Mouse (Mus musculus) limb, embryonic 12.5 days (tissue): Measurements from ENCODE around the gene Osbpl3. TPM values are rescaled to one million over a fixed set of nuclear protein-coding genes. Genes with fewer than 3 reads are reported as not detected.

Source experiments
- ATAC-seq: fragments of 200-750 bp; cut with Nextera tagmentation; 2 replicates; pipeline ENCODE4 v1.8.0; 2017; ENCODE audit warnings: low read depth, moderate TSS enrichment; ENCODE audit not compliant: insufficient number of reproducible peaks, insufficient read depth, low FRiP score, low TSS enrichment
- H3K27ac ChIP-seq: fragments of 300-500 bp; sonication (generic); 2 replicates; pipeline ENCODE4 v1.5.1; 2016; ENCODE audit warnings: mild to moderate bottlenecking, moderate library complexity
- H3K27me3 ChIP-seq: fragments of 300-500 bp; sonication (generic); 2 replicates; pipeline ENCODE4 v1.6.1; 2016; ENCODE audit warnings: mild to moderate bottlenecking, moderate library complexity
- H3K36me3 ChIP-seq: fragments of 300-500 bp; sonication (generic); 2 replicates; pipeline ENCODE4 v1.6.1; 2016; ENCODE audit warnings: mild to moderate bottlenecking, moderate library complexity
- H3K4me1 ChIP-seq: fragments of 300-500 bp; sonication (generic); replicated peaks from 2 replicates; pipeline ENCODE4 v1.6.1; 2016
- H3K4me2 ChIP-seq: fragments of 300-500 bp; sonication (generic); 2 replicates; pipeline ENCODE4 v1.6.1; 2016; ENCODE audit warnings: mild to moderate bottlenecking, moderate library complexity
- H3K4me3 ChIP-seq: fragments of 300-500 bp; sonication (generic); replicated peaks from 2 replicates; pipeline ENCODE4 v1.5.1; 2016; ENCODE audit warnings: mild to moderate bottlenecking
- H3K9ac ChIP-seq: fragments of 300-500 bp; sonication (generic); replicated peaks from 2 replicates; pipeline ENCODE4 v1.6.1; 2016; ENCODE audit warnings: mild to moderate bottlenecking, moderate library complexity
- H3K9me3 ChIP-seq: fragments of 300-500 bp; sonication (generic); 2 replicates; pipeline ENCODE4 v1.6.1; 2016; ENCODE audit warnings: mild to moderate bottlenecking, moderate library complexity
- WGBS: fragments of 180-500 bp; shearing (Covaris S2); methylation state at CpG from one replicate; pipeline ENCODE4 v1.1.7; 2016; 5-methylcytosine and 5-hydroxymethylcytosine counted together
- polyA plus RNA-seq: library from polyadenylated mRNA; unstranded; fragments of >200 nt; fragmentation: Nextera tagmentation; extraction: Ambion mirVana; gene quantifications from 2 replicates; pipeline ENCODE4 v1.2.1, GENCODE M21; 2016

Gene Osbpl3
- polyA plus RNA-seq, 1 experiment from 2014 or later: 18.5 TPM

GRCm38 (mm10) chr6:50466451-50466850 lies 10.4 kb upstream of the Osbpl3 start:
- Histone ChIP-seq H3K4me2 (no peak overlapping the region), H3K9ac (no peak overlapping the region), H3K4me1 (no peaks in the 10 kb centered on the region), H3K27me3 (no peaks in the 10 kb centered on the region), H3K4me3 (no peak overlapping the region), H3K36me3 (no peaks in the 10 kb centered on the region), H3K27ac (no peak overlapping the region), H3K9me3 (no peaks in the 10 kb centered on the region)
- WGBS: 63% methylated on average over 3 of the region's 3 CpGs
- no peak for ATAC-seq

- Histone ChIP-seq H3K36me3 (no peaks in the 10 kb centered on the region), H3K27ac (no peak overlapping the region), H3K9ac (no peak overlapping the region), H3K4me1 (no peaks in the 10 kb centered on the region), H3K9me3 (no peaks in the 10 kb centered on the region), H3K4me2 (no peak overlapping the region), H3K27me3 (no peaks in the 10 kb centered on the region; the same call in 1 of the 2 replicates), H3K4me3 (no peak overlapping the region)
- no peak for ATAC-seq
- WGBS: 83% methylated on average over 9 of the region's 9 CpGs
Measured at GRCm38 (mm10) chr6:50464690-50465485, 8.9 kb upstream of the Osbpl3 start.

GRCm38 (mm10) chr6:50462026-50462425 lies 6.0 kb upstream of the Osbpl3 start:
- H3K9me3 ChIP-seq: no peaks in the 10 kb centered on the region
- H3K4me3 ChIP-seq: no peak overlapping the region
- H3K27ac ChIP-seq: no peak overlapping the region
- ATAC-seq: no peak
- H3K27me3 ChIP-seq: no peaks in the 10 kb centered on the region; the same call in 1 of the 2 replicates
- H3K9ac ChIP-seq: no peak overlapping the region
- WGBS: 86% methylated on average over 4 of the region's 4 CpGs
- H3K4me2 ChIP-seq: no peak overlapping the region
- peaks cover 1% of the 10 kb centered on the region; the same call in 1 of the 2 replicates for H3K4me1 ChIP-seq
- no peaks in the 10 kb centered on the region for H3K36me3 ChIP-seq

GRCm38 (mm10) chr6:50461585-50461984 lies 5.6 kb upstream of the Osbpl3 start:
- H3K36me3 ChIP-seq: no peaks in the 10 kb centered on the region
- no peaks in the 10 kb centered on the region for H3K9me3 ChIP-seq
- WGBS: 91% methylated on average over 3 of the region's 3 CpGs
- H3K4me3 ChIP-seq: no peak overlapping the region
- no peak for ATAC-seq
- H3K27ac ChIP-seq: no peak overlapping the region
- H3K27me3 ChIP-seq: no peaks in the 10 kb centered on the region; the same call in 1 of the 2 replicates
- H3K9ac ChIP-seq: no peak overlapping the region
- H3K4me1 ChIP-seq: peaks cover 6% of the 10 kb centered on the region
- no peak overlapping the region for H3K4me2 ChIP-seq

- H3K9ac ChIP-seq: no peak overlapping the region
- ATAC-seq: no peak
- peaks cover 9% of the 10 kb centered on the region for H3K4me1 ChIP-seq
- no peak overlapping the region for H3K4me2 ChIP-seq
- H3K4me3 ChIP-seq: no peak overlapping the region
- no peaks in the 10 kb centered on the region; the same call in 1 of the 2 replicates for H3K27me3 ChIP-seq
- no peaks in the 10 kb centered on the region for H3K9me3 ChIP-seq
- no peaks in the 10 kb centered on the region for H3K36me3 ChIP-seq
- H3K27ac ChIP-seq: no peak overlapping the region
- 95% methylated on average over 5 of the region's 5 CpGs for WGBS
Measured at GRCm38 (mm10) chr6:50460646-50461045, 4.6 kb upstream of the Osbpl3 start.

- H3K27ac ChIP-seq: no peak overlapping the region
- no peaks in the 10 kb centered on the region for H3K9me3 ChIP-seq
- ATAC-seq: no peak
- no peaks in the 10 kb centered on the region for H3K36me3 ChIP-seq
- H3K4me2 ChIP-seq: no peak overlapping the region
- peaks cover 9% of the 10 kb centered on the region for H3K4me1 ChIP-seq
- H3K27me3 ChIP-seq: no peaks in the 10 kb centered on the region; the same call in 1 of the 2 replicates
- no peak overlapping the region for H3K4me3 ChIP-seq
- no peak overlapping the region for H3K9ac ChIP-seq
Measured at GRCm38 (mm10) chr6:50460246-50460645, 4.2 kb upstream of the Osbpl3 start.

GRCm38 (mm10) chr6:50459271-50459670 lies 3.3 kb upstream of the Osbpl3 start:
- Histone ChIP-seq H3K4me2 (no peak overlapping the region), H3K4me1 (peaks cover 18% of the 10 kb centered on the region), H3K4me3 (no peak overlapping the region), H3K9me3 (no peaks in the 10 kb centered on the region), H3K36me3 (no peaks in the 10 kb centered on the region), H3K9ac (no peak overlapping the region), H3K27ac (no peak overlapping the region), H3K27me3 (peaks cover 4% of the 10 kb centered on the region)
- 75% methylated on average over 5 of the region's 5 CpGs for WGBS
- no peak for ATAC-seq

GRCm38 (mm10) chr6:50457551-50458348 lies 1.7 kb upstream of the Osbpl3 start:
- ATAC-seq: no peak
- H3K4me1 ChIP-seq: peaks cover 32% of the 10 kb centered on the region
- H3K9me3 ChIP-seq: no peaks in the 10 kb centered on the region
- peaks cover 14% of the 10 kb centered on the region for H3K27me3 ChIP-seq
- H3K4me3 ChIP-seq: no peak overlapping the region
- H3K4me2 ChIP-seq: no peak overlapping the region
- H3K9ac ChIP-seq: no peak overlapping the region
- no peak overlapping the region for H3K27ac ChIP-seq
- 80% methylated on average over 12 of the region's 12 CpGs for WGBS
- H3K36me3 ChIP-seq: no peaks in the 10 kb centered on the region

- Histone ChIP-seq H3K27me3 (peaks cover 14% of the 10 kb centered on the region), H3K4me2 (peak overlapping the region; percentile 95), H3K9ac (no peak overlapping the region), H3K4me3 (peak overlapping the region; percentile 73), H3K36me3 (no peaks in the 10 kb centered on the region), H3K4me1 (peaks cover 40% of the 10 kb centered on the region), H3K9me3 (no peaks in the 10 kb centered on the region), H3K27ac (no peak overlapping the region)
- WGBS: 58% methylated on average over 14 of the region's 14 CpGs
- ATAC-seq: no peak
Measured at GRCm38 (mm10) chr6:50456706-50457105, 705 bp upstream of the Osbpl3 start.

GRCm38 (mm10) chr6:50455102-50455828 lies 736 bp downstream of the Osbpl3 start:
- peak; percentile 34 for ATAC-seq
- H3K9ac ChIP-seq: peak overlapping the region; percentile 66
- H3K4me2 ChIP-seq: peak overlapping the region; percentile 95

GRCm38 (mm10) chr6:50453651-50454050 lies 2.4 kb downstream of the Osbpl3 start:
- peaks cover 44% of the 10 kb centered on the region for H3K4me1 ChIP-seq
- no peak overlapping the region; the same call in 1 of the 2 replicates for H3K4me2 ChIP-seq
- H3K4me3 ChIP-seq: no peak overlapping the region
- ATAC-seq: no peak
- no peaks in the 10 kb centered on the region for H3K9me3 ChIP-seq
- peaks cover 14% of the 10 kb centered on the region for H3K27me3 ChIP-seq
- H3K9ac ChIP-seq: no peak overlapping the region
- 52% methylated on average over 6 of the region's 6 CpGs for WGBS
- H3K27ac ChIP-seq: no peak overlapping the region
- H3K36me3 ChIP-seq: no peaks in the 10 kb centered on the region

More at GRCm38 (mm10) chr6:50455102-50455828, 736 bp downstream of the Osbpl3 start:
- WGBS: under 1% methylated on average over 39 of the region's 39 CpGs
- Histone ChIP-seq H3K27me3 (peaks cover 14% of the 10 kb centered on the region), H3K4me1 (peaks cover 44% of the 10 kb centered on the region), H3K36me3 (no peaks in the 10 kb centered on the region), H3K9me3 (no peaks in the 10 kb centered on the region), H3K4me3 (peak overlapping the region; percentile 73), H3K27ac (peak overlapping the region; percentile 76)
